Mouse (Mus musculus) thymus, postnatal 10 days (tissue): ENCODE measurements around the gene Tspan9.

ENCODE experiments used
- DNase-seq, 2 experiments: peaks; one replicate each; pipeline ENCODE4 v3.0.0; 2021; ENCODE audit warnings: low spot score in 2 of 2

The Tspan9 gene

DNA sequence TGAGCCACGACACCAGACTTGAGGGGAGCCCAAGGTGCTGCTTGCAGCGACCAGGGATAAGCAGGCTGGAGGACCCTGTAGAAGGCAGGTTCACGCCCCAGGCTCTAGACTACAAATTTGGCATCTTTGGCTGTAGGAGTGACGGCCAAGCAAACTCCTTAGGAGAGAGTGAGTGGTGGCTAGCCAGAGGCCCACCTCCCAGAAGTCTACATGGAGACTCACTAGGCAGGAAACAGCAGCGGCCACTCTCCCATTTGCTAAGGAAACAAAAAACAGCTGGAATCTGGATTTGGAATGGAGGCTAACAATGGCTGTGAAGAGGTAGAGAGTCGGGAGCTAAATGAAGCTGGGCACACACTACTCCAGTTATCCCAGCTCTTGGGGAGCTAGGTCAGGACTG is 104.8 kb downstream of the Tspan9 start:
- DNase-seq = no peak

DNA sequence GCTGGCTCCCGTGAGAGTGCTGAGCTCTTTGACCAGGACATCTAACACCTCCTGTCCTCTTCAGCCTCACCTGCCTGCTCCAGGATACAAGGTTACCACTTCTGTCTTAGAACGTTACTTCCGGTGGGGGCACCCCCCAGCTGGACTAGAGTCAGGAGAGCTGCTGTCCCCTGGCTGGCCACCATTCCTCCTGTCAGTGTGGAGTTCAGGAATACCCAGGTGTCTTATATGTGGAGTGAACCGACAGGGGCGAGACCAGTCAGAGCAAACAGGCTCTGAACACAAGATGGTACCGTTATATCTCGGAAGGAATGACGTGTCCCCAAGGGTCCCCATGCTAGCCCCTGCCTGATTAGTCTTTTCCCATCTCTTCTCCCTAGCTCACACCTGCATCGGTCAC is 106.8 kb downstream of the Tspan9 start:
- no peak for DNase-seq

DNA sequence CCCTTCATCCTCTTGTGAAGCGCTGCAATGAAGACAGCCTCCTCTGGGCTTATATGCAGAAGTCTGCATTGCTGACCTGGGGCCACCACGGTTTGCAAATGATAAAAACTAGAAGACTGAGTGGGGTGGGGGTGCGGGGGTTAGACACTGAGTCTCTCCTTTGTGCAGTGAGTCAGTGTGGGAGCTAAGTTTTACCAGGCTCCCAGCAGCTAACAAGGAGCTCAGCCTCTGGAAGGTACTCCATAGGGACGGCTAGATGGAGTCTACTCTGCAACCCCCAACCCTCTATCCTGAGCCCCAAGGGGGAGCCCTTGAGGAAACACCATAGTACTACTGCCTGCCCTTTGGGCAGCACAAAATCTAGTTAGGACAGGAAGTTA is 107.5 kb downstream of the Tspan9 start:
- no peak for DNase-seq

DNA sequence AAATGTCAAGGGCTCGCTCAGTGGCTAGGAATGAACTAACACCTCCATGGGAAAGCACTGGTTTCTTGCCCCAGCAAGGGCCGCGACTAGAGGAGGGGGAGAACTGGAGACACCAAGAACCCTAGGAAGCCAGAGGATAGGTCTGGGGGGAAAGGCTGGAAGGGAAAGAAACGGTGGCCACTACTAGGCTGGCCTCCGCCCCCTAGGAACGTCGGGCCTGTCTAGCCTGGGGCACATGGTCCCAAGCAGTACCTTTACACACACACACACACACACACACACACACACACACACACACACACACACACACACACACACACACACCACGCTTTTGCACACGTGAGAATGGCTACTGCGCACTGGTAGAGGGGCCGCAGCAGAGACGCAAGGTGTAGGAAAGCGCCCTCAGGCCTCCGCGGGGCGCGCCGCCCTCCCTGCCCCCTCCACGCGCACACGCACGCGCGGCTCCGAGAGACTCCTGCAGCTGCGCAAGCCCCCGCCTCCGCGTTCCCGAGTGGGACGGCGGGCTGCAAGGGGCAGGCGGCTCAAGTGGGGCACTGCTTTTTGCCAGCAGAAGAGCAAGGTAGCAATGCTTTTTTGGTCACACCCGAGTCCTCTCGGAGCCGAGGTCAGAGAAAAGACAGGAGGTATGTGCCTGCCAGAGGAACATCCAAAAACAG is 108.0 kb downstream of the Tspan9 start:
- peak; percentile 16 to 51 for DNase-seq

DNA sequence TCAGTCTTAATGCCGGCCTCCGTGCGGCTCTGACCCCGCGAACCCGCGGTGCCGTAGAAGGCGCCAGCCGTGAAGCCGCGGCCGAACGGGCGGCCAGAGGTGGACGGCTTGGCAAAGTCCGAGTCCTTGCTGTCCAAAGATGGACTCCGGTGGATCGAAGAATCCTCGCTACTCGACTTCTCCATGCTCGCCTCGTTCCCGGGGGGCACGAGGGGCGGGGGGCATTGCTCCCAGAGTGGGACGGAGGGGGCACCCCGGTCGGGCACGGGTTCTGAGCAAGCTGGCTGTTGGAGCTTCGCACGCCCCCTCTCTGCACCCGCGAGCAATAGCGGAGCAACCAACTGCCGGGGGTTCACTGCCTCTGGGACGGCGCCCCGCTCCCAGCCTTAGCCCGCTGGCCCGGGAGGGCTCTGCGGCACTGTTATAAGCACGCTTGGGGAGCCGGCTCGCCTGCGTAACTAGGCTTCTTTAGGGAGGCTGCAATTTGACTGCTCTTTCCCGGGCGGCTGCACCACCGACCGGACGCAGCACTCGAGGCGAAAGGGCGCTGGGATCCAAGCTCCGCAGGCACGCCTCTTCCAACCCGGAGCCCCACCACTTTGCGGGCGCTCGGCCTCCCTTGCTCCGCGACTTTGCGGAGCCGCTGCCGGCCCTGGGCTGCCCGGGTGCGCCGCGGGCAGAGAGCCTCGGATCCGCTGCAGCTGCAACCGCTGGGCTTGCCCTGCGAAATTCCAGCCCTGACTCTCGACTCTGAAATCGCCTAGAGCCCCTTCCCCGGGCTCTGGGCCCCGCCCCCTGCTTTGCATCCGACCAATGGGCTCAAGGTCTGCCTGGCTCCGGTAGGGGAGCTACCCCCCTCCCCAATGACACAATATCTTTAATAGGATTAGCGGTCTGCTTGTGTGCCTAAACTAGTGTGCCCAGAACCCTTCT is 108.8 kb downstream of the Tspan9 start:
- DNase-seq = peak; percentile 30 to 42

DNA sequence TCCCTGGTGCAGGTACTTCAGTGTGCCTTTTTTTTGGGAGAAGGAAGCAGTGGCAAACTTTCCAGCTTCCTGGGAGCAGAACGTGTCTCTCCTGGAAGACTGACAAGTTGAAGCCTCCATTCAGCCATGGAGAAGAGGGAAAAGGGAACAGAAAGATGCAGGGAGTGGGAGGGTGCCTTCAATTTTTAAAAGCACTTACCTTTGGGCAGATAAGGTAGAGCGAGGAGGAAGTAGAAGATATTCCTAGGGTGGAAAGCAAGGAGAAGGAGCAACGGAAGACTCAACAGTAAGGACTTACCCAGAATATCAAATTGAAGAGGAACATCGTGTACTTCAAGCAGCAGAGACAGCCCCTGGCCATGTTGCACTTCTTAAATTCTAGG is 109.5 kb downstream of the Tspan9 start:
- no peak for DNase-seq

DNA sequence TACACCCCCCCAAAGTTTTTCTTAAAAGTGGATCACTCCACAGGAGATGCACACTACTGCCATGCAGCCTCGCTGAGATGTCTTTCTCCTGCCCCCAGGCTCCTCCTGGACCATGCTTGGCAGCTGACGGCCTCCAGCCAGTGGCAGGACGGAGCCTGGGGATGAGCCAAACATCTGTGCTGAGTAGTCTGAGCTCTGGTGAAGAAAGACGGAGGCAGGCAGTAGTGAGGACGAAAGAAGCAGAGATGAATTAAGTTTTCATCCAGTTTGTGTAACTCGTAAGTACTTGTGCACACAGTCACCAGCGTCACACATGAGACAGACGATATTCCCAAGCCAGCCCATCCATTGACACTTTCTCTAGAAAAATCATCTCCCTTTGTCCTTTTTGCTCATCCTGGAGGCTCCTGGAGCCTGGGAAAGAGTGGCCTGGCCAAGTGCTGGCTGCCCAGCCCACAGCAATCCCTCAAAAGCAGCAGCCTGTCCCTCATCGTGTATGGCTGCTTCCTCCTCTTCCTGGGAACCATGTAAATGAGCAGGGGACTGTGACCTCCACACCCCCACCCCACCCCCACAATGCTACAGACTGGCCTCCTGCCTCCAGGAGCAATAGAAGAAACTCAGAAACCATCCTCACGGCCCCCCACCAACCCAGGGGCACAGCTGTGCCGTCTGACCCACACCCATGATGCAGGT is 110.1 kb downstream of the Tspan9 start:
- DNase-seq = no peak

DNA sequence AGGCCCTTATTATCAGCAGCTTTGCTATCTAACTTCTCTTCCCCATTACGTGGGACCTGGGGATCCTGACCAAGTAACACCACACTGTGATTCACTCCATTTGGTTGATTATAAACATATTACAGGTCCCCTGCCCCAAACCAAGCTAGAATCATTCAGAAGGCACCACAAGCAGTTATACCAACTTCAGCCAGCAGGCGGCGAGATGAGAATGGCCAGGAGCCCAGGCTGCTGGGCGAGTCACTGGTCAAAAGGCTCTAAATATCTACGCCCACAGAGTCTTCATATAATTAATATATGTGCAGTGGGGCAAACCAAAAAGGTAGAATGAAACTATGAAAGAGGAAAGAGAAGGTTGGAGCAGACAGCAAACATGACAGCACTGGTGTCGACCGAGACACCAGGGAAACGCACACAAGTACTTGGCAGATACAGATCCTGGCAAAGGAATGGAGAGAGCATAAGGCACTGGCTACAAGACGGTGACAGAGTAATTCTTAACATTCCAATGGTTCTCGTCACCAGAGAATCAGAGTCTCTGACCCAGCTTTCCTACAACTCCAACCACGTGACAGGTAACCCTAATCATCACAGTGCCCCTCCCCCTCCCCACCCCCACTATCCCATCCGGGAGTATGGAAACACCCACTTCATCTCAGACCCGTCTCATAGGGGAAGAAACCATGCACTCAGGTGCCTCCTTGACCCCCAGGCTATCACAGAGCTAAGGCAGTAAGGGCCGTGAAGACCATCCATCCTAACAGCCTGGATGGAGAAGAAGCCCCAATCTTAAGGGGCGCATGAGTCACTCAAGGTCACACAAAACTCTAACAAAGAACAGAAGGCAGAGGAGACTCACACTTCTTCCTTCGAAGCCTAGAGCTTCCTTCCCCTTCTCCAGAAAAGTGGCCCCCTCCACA is 110.9 kb downstream of the Tspan9 start:
- peak; percentile 19 to 74 for DNase-seq

DNA sequence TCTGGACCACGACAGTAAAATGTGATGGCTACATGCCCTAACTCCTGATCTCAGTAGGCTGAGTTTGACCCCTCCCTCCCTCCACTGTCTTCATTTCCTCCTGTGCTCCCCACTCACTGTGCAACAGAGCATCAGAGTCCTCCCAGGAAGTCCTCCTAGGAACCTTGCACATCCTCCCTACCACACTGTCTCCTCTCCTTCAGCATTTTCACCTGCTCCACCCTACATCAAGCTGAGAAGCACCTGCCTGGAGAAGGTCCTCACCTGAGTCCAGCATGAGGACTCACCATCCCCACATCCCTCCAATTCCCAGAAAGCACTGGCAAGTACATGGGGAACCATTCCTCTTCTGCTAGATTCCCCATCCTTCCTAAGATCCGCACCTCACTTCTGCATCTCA is 111.8 kb downstream of the Tspan9 start:
- no peak for DNase-seq

DNA sequence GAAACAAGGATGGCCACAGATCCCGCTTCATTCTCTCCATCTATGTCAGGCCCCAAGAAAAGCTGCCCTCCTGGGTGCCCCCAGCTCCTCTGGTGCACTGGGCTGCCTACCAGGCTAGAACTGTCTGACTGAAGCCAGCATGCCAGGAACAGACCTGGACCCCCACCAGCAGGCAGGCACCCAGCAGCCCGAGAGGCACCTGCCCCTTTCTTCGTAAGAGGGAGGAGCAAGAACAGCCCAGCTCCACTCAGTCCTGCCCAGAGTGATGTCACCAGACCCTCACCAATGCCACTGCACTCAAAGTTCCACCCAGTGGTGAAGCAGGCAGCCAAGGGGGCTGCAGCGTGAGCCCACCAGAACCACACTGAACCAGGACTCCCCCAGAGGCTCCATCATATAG is 112.3 kb downstream of the Tspan9 start:
- no peak for DNase-seq

DNA sequence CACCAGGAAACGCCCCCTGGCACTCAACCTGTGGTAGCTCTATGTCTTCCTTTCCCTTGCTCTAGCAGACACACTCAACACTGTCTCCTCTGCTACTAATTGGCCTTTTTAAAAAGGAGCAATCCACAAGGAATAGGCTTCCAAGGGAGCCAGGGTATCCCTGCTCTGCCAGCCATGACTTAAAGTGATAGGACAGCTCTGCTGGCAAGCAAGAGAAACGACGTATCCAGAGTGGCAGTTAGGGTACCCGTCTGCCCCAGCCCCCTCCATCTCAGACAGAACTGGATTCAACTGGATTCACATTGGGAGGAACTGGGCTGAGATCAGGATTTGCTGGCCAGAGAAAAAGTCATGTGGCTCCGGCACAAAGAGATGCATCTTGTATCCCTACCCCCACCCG is 112.9 kb downstream of the Tspan9 start:
- no peak for DNase-seq

DNA sequence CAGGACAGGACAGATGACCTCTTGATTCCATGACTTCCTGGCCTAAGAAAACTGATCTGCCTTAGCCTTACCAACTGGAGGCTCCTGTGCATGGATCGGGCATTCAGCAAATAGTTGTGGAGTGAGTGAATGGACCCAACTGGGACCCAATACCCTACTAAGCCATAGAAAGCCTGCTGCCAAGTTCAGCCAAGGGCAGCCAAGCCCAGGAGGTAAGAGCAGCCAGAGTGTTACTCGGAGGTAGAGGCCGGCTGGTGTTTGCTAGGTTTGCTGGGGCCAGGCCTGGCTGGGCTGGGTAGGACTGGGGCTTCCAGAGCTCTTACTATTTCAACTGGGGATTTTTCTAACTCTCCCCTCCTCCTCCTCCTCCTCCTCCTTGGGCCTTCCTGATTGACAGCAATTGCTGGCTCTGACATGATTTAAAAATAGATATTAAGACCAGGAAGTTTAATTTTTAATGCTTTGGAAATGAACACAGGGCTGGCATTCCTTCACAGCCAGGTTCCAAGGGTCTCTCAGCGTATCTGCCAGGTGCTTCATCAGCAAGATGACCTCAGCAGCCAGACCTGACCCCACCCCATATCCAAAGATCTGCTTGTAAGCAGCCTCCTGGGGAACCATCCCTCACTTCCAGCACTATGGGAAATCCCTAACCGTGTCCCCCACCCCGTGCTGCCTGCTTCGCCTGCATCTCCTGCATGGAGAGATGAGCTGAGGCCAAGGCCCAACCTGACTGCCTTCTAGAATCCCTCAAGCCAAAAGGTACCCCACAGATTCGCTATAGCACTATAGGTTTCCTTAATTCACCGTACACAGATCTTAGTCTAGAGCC is 113.7 kb downstream of the Tspan9 start:
- DNase-seq = no peak

DNA sequence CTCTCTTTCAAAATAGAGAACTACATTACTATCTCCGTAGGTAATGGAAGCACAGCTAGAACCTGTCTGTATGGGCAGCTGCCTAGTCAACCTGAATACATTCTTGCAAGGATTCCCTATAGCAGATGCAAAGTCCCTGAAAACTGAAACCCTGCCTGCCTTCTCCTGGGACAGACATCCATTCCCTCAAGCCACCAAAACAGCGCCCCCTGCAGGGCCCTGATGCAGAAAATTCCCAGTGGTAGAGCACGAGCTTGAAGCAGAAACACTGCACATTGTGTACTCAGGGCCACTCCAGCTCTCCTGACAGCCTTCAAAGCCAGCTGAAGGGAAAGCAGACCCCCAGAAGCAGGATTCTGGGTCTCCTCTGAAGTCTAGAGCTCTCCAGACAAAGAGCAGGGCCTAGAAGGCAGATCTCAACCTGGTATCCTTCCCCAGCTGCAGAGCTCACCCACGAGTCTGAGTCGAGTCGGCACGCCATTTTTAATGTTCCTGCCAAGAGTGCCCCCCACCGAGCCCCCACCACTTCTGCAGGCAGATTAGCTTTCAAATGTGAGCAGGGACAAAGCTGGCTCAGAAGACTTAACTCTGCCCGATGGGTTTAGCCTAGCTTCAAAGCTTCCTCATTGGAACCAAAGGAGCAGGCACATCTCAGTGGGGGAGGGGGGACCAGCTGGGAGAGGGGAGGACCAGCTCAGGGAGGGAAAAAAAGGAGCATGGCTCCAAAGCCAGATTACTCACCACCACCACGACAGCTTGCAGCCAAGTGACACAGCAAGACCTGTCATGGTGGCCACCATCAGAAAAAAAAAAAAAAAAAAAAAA is 115.1 kb downstream of the Tspan9 start:
- peak in 1 of 2 experiments; percentile 35 for DNase-seq

DNA sequence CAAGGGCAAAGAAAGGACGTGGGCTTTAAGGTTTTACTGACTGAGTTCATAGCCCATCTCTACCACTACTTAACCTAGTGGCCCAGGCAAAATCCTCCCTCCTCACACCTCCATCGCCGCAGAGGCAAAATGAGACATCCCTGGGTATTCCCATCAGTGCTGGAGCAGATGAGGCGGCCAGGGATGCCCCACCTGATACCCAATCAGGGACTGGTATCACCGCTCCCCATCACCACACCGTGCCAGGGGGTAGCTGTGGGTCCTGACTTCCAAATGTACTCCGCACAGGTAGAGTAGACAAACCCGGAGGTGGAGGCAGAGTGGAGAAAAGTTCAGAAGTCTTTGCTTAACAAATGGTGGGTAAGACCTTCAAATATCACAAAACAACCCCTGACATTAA is 117.4 kb downstream of the Tspan9 start:
- DNase-seq = no peak

DNA sequence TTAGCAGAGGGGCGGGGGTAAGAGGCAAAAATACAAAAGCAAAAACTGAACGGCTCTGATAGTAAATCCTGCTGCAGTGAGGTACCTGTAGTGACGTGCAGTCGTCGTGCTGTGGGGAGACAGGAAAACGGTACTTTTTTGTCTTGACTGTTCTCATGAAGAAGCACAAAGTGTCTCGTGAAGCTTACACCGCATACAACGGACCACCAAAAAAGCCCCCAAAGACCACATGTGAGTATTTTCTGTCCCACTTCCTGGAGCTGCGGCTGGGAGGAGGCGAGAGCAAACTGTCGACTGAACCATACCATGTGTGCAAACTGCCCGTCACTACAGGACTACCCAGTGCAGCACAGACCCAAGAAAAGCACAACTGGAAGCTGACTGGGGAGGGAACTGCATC is 117.8 kb downstream of the Tspan9 start:
- peak; percentile 40 to 53 for DNase-seq

DNA sequence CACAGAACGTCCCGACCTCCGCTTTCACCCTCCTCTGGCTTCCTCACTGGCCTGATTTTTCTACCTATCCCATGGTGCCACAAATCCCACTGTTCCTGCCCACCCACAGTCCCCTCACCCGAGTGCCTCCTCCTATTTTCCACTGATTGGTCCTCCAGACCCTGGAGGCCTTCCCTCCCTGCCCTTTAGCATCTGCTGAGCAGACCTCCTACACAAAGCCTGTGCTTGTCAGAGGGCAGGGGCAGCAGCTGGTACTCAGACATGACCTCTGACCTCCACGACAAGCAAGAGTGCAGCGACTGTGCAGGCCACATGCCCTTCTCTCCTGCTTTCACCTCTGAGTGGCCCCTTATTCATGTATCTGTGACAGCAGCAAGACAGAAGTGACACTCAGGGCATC is 121.2 kb downstream of the Tspan9 start:
- DNase-seq = no peak

DNA sequence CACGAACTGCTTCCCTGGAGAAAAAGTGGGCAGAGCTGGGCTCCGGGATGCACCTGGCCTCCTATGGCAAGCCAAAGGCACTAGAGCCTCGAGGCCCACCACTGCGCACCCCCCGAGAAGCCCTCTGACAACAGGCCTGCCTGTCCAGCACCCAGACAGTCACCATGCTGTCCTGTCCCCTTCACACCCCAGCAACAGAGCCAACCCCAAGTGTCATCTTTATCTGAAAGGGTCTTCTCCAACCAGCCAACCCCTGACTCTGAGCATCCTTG is 121.5 kb downstream of the Tspan9 start:
- DNase-seq = no peak

DNA sequence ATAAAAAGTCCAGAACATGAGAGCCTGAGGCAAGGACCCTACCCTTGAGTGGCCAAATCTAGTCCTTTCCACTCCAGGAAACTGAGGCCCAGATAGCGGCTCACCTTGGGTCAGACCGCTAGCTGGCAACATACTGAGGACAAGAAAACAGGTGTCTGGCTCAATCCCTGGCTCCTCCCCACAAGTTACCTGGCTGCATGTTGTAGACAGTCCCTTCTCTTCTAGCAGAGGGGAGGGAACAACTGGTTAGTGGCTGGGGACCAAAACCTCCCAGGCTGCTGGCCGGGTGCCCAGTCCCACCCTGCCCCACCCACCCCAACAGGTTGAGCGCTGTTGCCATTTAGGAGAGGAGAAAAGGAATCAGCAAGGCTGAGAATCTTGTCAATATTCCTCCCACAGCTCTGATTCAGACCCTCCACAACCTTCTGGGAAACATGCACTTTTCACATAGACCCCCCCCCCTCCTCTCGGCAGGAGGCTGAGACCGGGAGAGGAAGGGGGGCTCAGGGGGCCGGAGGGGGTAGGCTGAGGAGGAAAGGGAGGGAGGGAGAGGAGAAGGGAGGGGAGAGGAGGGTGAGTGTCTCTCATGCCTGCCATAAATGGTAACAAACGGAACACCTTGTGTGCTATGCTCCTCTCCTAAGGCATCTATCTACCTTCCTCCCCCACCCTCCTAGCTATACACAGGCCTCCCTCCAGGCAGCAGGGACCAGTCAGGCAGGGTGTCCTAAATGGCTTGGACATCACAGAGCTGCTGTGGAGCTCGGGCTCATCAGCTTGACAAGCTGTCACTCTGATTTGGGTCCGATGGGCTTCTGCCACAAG is 122.1 kb downstream of the Tspan9 start:
- no peak for DNase-seq

DNA sequence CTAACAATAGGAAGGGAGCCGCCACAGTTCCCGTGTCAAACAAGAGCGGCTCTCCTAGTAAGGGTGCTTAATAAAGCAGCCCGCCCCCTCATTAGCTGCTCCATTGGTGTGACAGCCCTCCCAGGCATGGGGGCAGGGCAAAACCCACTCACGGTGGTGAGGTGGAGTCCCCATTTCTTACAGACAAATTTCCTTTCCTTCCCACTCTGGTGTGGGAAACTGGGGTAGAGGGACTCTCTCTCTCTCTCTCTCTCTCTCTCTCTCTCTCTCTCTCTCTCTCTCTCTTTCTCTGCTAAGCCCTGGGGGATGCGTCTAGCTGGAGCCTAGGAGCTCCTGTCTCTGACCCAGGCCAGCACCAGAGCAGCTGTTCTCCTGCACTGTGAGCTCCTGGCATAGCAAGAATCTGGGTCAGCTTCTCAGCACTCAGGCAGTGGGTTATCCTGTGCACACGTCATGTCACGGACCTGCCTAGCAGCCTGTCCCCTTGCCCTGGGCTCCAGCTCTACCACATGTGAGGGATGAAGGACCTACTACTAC is 122.8 kb downstream of the Tspan9 start:
- no peak for DNase-seq
